Mouse (Mus musculus): ENCODE measurements around the gene Lhx8. TPM values are rescaled to one million over a fixed set of nuclear protein-coding genes. Genes with fewer than 3 reads are reported as not detected.
A peak's percentile ranks its signal among the peaks of the same experiment; 100 is the strongest.

Lhx8 gene
- not detected in 2 replicates for polyA plus RNA-seq (2015; fragmentation: Nextera tagmentation; extraction: Ambion mirVana)

- WGBS, result 2% methylated on average over 28 of the region's 28 CpGs
- H3K36me3 ChIP-seq, result no peaks in the 10 kb centered on the region
- peak within 1 kb of the TSS; percentile 39 for H3K4me2 ChIP-seq
- H3K4me1 ChIP-seq, result peaks cover 38% of the 10 kb centered on the region
- ATAC-seq (replicated peaks; ENCODE audit: low FRiP score), result no peak
- H3K27me3 ChIP-seq, result peaks cover 98% of the 10 kb centered on the region
- H3K4me3 ChIP-seq (replicated peaks), result peak within 1 kb of the TSS; percentile 22
- no peaks in the 10 kb centered on the region for H3K9me3 ChIP-seq (replicated peaks)
- H3K9ac ChIP-seq, result no peak within 1 kb of the TSS
- no peak within 1 kb of the TSS for H3K27ac ChIP-seq
Measured at GRCm38 (mm10) chr3:154330181-154331002, at the start of gene Lhx8. Lhx8 (minus strand) TSS chr3:154330659.

- Histone ChIP-seq H3K36me3 (no peaks in the 10 kb centered on the region), H3K9ac (no peak overlapping the region), H3K4me1 (no peaks in the 10 kb centered on the region), H3K4me2 (no peak overlapping the region), H3K27ac (no peak overlapping the region), H3K9me3 (replicated peaks) (no peaks in the 10 kb centered on the region), H3K4me3 (replicated peaks) (no peak overlapping the region), H3K27me3 (no peaks in the 10 kb centered on the region)
- ATAC-seq (replicated peaks; ENCODE audit: low FRiP score), result no peak
- 76% methylated on average over 5 of the region's 5 CpGs for WGBS
Measured at GRCm38 (mm10) chr3:154373536-154373935, 43.1 kb upstream of the Lhx8 start.

- no peaks in the 10 kb centered on the region for H3K9me3 ChIP-seq (replicated peaks)
- ATAC-seq (replicated peaks; ENCODE audit: low FRiP score), result peak; percentile 62; the same call in 1 of the 2 replicates
- H3K27me3 ChIP-seq, result no peaks in the 10 kb centered on the region
- no peaks in the 10 kb centered on the region for H3K36me3 ChIP-seq
- H3K4me2 ChIP-seq, result no peak overlapping the region
- H3K4me3 ChIP-seq (replicated peaks), result no peak overlapping the region
- H3K4me1 ChIP-seq, result no peaks in the 10 kb centered on the region
- no peak overlapping the region for H3K27ac ChIP-seq
- H3K9ac ChIP-seq, result no peak overlapping the region
Measured at GRCm38 (mm10) chr3:154372688-154373087, 42.2 kb upstream of the Lhx8 start.

GRCm38 (mm10) chr3:154367327-154367726 is 36.9 kb upstream of the Lhx8 start:
- WGBS, result 55% methylated on average over 3 of the region's 3 CpGs
- H3K4me1 ChIP-seq, result peaks cover 7% of the 10 kb centered on the region
- H3K9me3 ChIP-seq (replicated peaks), result no peaks in the 10 kb centered on the region
- no peak for ATAC-seq (replicated peaks; ENCODE audit: low FRiP score)
- H3K27ac ChIP-seq, result no peak overlapping the region
- H3K27me3 ChIP-seq, result no peaks in the 10 kb centered on the region
- H3K9ac ChIP-seq, result no peak overlapping the region
- H3K4me3 ChIP-seq (replicated peaks), result no peak overlapping the region
- no peaks in the 10 kb centered on the region for H3K36me3 ChIP-seq
- H3K4me2 ChIP-seq, result no peak overlapping the region

GRCm38 (mm10) chr3:154364604-154365209 is 34.2 kb upstream of the Lhx8 start:
- no peaks in the 10 kb centered on the region for H3K9me3 ChIP-seq (replicated peaks)
- no peak overlapping the region for H3K4me3 ChIP-seq (replicated peaks)
- H3K27me3 ChIP-seq, result no peaks in the 10 kb centered on the region
- 22% methylated on average over 10 of the region's 10 CpGs for WGBS
- H3K36me3 ChIP-seq, result no peaks in the 10 kb centered on the region
- peak; percentile 78 for ATAC-seq (replicated peaks; ENCODE audit: low FRiP score)
- H3K27ac ChIP-seq, result no peak overlapping the region
- H3K4me2 ChIP-seq, result peak overlapping the region; percentile 43
- H3K9ac ChIP-seq, result no peak overlapping the region
- peaks cover 7% of the 10 kb centered on the region for H3K4me1 ChIP-seq

- H3K4me1 ChIP-seq, result peaks cover 7% of the 10 kb centered on the region
- no peak overlapping the region for H3K27ac ChIP-seq
- no peaks in the 10 kb centered on the region for H3K27me3 ChIP-seq
- no peaks in the 10 kb centered on the region for H3K9me3 ChIP-seq (replicated peaks)
- no peaks in the 10 kb centered on the region for H3K36me3 ChIP-seq
- no peak overlapping the region for H3K4me2 ChIP-seq
- no peak overlapping the region for H3K9ac ChIP-seq
- ATAC-seq (replicated peaks; ENCODE audit: low FRiP score), result no peak
- H3K4me3 ChIP-seq (replicated peaks), result no peak overlapping the region
- 42% methylated on average over 9 of the region's 9 CpGs for WGBS
Measured at GRCm38 (mm10) chr3:154363507-154363906, 33.0 kb upstream of the Lhx8 start.

GRCm38 (mm10) chr3:154359231-154359630 is 28.8 kb upstream of the Lhx8 start:
- Histone ChIP-seq H3K4me1 (no peaks in the 10 kb centered on the region), H3K27ac (no peak overlapping the region), H3K4me3 (replicated peaks) (no peak overlapping the region), H3K9ac (no peak overlapping the region), H3K27me3 (no peaks in the 10 kb centered on the region), H3K4me2 (no peak overlapping the region), H3K9me3 (replicated peaks) (no peaks in the 10 kb centered on the region), H3K36me3 (no peaks in the 10 kb centered on the region)
- 70% methylated on average over 2 of the region's 2 CpGs for WGBS
- ATAC-seq (replicated peaks; ENCODE audit: low FRiP score), result no peak

GRCm38 (mm10) chr3:154340294-154340914 is 9.9 kb upstream of the Lhx8 start:
- H3K9me3 ChIP-seq (replicated peaks), result no peaks in the 10 kb centered on the region
- no peak overlapping the region for H3K4me3 ChIP-seq (replicated peaks)
- peaks cover 32% of the 10 kb centered on the region for H3K27me3 ChIP-seq
- WGBS, result 72% methylated on average over 13 of the region's 13 CpGs
- no peak overlapping the region for H3K27ac ChIP-seq
- H3K36me3 ChIP-seq, result no peaks in the 10 kb centered on the region
- no peak for ATAC-seq (replicated peaks; ENCODE audit: low FRiP score)
- no peak overlapping the region for H3K4me2 ChIP-seq
- H3K4me1 ChIP-seq, result no peaks in the 10 kb centered on the region
- H3K9ac ChIP-seq, result no peak overlapping the region

GRCm38 (mm10) chr3:154339649-154340260 is 9.3 kb upstream of the Lhx8 start:
- Histone ChIP-seq H3K27ac (no peak overlapping the region), H3K4me1 (no peaks in the 10 kb centered on the region), H3K9ac (no peak overlapping the region), H3K4me2 (no peak overlapping the region), H3K9me3 (replicated peaks) (no peaks in the 10 kb centered on the region), H3K27me3 (peaks cover 38% of the 10 kb centered on the region), H3K4me3 (replicated peaks) (no peak overlapping the region), H3K36me3 (no peaks in the 10 kb centered on the region)
- ATAC-seq (replicated peaks; ENCODE audit: low FRiP score), result no peak
- WGBS, result 87% methylated on average over 17 of the region's 17 CpGs

- Histone ChIP-seq H3K36me3 (no peaks in the 10 kb centered on the region), H3K4me2 (no peak overlapping the region), H3K9ac (no peak overlapping the region), H3K9me3 (replicated peaks) (no peaks in the 10 kb centered on the region), H3K27me3 (peaks cover 84% of the 10 kb centered on the region), H3K27ac (no peak overlapping the region), H3K4me1 (peaks cover 21% of the 10 kb centered on the region), H3K4me3 (replicated peaks) (no peak overlapping the region)
- 3% methylated on average over 10 of the region's 10 CpGs for WGBS
- ATAC-seq (replicated peaks; ENCODE audit: low FRiP score), result no peak
Measured at GRCm38 (mm10) chr3:154334806-154335205, 4.3 kb upstream of the Lhx8 start.

- H3K4me1 ChIP-seq, result peaks cover 31% of the 10 kb centered on the region
- 2% methylated on average over 16 of the region's 16 CpGs for WGBS
- ATAC-seq (replicated peaks; ENCODE audit: low FRiP score), result no peak
- H3K9ac ChIP-seq, result no peak overlapping the region
- H3K4me3 ChIP-seq (replicated peaks), result no peak overlapping the region
- H3K27ac ChIP-seq, result no peak overlapping the region
- H3K9me3 ChIP-seq (replicated peaks), result no peaks in the 10 kb centered on the region
- H3K36me3 ChIP-seq, result no peaks in the 10 kb centered on the region
- peaks cover 92% of the 10 kb centered on the region for H3K27me3 ChIP-seq
- no peak overlapping the region for H3K4me2 ChIP-seq
Measured at GRCm38 (mm10) chr3:154333401-154333999, 3.0 kb upstream of the Lhx8 start.
